Mouse (Mus musculus) ES-Bruce4 (cell line): ENCODE results near the gene Ntm.

Experiments used
- CTCF ChIP-seq: IDR thresholded peaks from one replicate; pipeline ENCODE4 v1.8.1; 2011; ENCODE audit warnings: low read depth, low read length
- EP300 ChIP-seq: IDR thresholded peaks from 2 replicates; pipeline ENCODE4 v1.6.1; 2011; ENCODE audit warnings: low read depth, low read length; ENCODE audit not compliant: insufficient read depth
- POLR2A ChIP-seq: IDR thresholded peaks from one replicate; pipeline ENCODE4 v1.8.1; 2011; ENCODE audit warnings: low read length; ENCODE audit not compliant: insufficient read depth

DNA sequence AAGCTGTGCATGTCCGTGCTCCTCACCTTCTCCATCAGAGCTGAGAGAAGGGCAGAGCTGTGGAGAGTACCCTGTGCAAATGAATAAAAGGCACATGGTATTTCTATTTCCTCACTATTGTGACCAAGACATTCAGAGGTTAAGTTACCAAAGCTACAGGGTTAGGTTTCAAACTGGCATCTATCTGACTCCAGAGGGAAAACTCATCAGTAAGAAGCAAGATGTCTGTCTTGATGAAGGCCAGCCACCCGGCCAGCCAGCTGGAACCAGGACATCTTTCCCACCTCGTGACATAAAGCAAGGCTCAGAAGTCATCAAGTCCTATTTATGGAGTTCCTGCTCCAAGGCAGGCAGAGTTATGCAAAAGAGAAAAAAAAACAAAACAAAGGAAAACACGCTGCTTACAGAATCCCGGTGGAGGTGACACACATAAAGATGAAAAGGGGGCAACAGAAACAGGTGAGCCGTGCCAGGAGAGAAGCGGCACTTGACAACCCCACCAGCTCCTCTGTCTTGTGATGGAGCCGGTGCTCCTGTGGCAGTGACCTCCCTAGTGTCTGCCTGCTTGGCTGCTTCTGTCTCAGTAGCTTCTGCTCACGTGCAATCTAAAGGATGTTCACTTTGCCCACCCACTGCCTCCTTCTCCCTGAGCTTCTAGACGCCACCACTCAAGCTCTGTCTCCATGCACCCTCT is 694.2 kb downstream of the Ntm start:
- TF ChIP-seq POLR2A = no peak
- no peak for TF ChIP-seq CTCF
- no peak for TF ChIP-seq EP300
